Mouse (Mus musculus) MEL (cell line): ENCODE results near the gene Tbx20. TPM values are rescaled to one million over a fixed set of nuclear protein-coding genes. Genes with fewer than 3 reads are reported as not detected.

Experiments used
- DNase-seq: peaks from one replicate; pipeline ENCODE4 v3.0.0; 2011; ENCODE audit warnings: low read depth, low spot score
- H3K27ac ChIP-seq: 2 replicates; pipeline ENCODE4 v1.5.1; 2012; ENCODE audit warnings: low read depth, mild to moderate bottlenecking, control low read depth, low read length, moderate library complexity; ENCODE audit not compliant: control insufficient read depth
- H3K27me3 ChIP-seq, 2 experiments: fragments of 150-350 bp in 1 of 2; sonication (generic) in 1 of 2; 2 replicates each; pipeline ENCODE4 v1.6.1; 2012; ENCODE audit warnings: low read length in 2 of 2, mild to moderate bottlenecking in 2 of 2, improper control_type of control experiment in 1 of 2, moderate library complexity in 1 of 2; ENCODE audit not compliant: insufficient read depth in 2 of 2, control insufficient read depth in 1 of 2
- H3K36me3 ChIP-seq, 2 experiments: 2 replicates each; pipeline ENCODE4 v1.6.1; 2012 to 2014; ENCODE audit warnings: low read length in 2 of 2, improper control_type of control experiment in 1 of 2, inconsistent platforms in 1 of 2, mild to moderate bottlenecking in 1 of 2; ENCODE audit not compliant: insufficient read depth in 2 of 2, control insufficient read depth in 1 of 2
- H3K4me1 ChIP-seq, 2 experiments: fragments of 150-350 bp in 1 of 2; sonication (generic) in 1 of 2; 2 replicates each; pipeline ENCODE4 v1.6.1; 2012; ENCODE audit warnings: low read length in 2 of 2, improper control_type of control experiment in 1 of 2, mild to moderate bottlenecking in 1 of 2; ENCODE audit not compliant: insufficient read depth in 2 of 2, control insufficient read depth in 1 of 2
- H3K4me3 ChIP-seq, 2 experiments: fragments of 150-350 bp in 1 of 2; sonication (generic) in 1 of 2; 2 replicates each; pipeline ENCODE4 v1.5.1; 2012; ENCODE audit warnings: low read depth in 2 of 2, low read length in 2 of 2, mild to moderate bottlenecking in 2 of 2, moderate library complexity in 2 of 2, control low read depth in 1 of 2, improper control_type of control experiment in 1 of 2; ENCODE audit not compliant: control insufficient read depth in 1 of 2, insufficient read depth in 1 of 2
- H3K79me2 ChIP-seq: 2 replicates; pipeline ENCODE4 v1.6.1; 2012; ENCODE audit warnings: mild to moderate bottlenecking, low read length, moderate library complexity; ENCODE audit not compliant: control insufficient read depth, poor library complexity, insufficient read depth
- H3K9ac ChIP-seq: 2 replicates; pipeline ENCODE4 v1.6.1; 2012; ENCODE audit warnings: low read depth, mild to moderate bottlenecking, control low read depth, low read length, moderate library complexity; ENCODE audit not compliant: control insufficient read depth, poor library complexity, severe bottlenecking
- H3K9me3 ChIP-seq: fragments of 150-350 bp; sonication (generic); replicated peaks from 2 replicates; pipeline ENCODE4 v1.6.1; 2012; ENCODE audit warnings: mild to moderate bottlenecking, low read length, improper control_type of control experiment, moderate library complexity; ENCODE audit not compliant: insufficient read depth
- ETS1 ChIP-seq: IDR thresholded peaks from 2 replicates; pipeline ENCODE4 v1.6.1; 2012; ENCODE audit warnings: low read depth, mild to moderate bottlenecking, inconsistent platforms, low read length, improper control_type of control experiment, moderate library complexity
- GATA1 ChIP-seq: IDR thresholded peaks from 2 replicates; pipeline ENCODE4 v1.6.1; 2011; ENCODE audit warnings: low read depth, low read length, improper control_type of control experiment
- HCFC1 ChIP-seq: IDR thresholded peaks from 2 replicates; pipeline ENCODE4 v1.6.1; 2012; ENCODE audit warnings: low read depth, mild to moderate bottlenecking, inconsistent platforms, low read length, improper control_type of control experiment, moderate library complexity
- KAT2A ChIP-seq: conservative IDR thresholded peaks from 2 replicates; pipeline ENCODE4 v1.6.1; 2012; ENCODE audit warnings: low read depth, low read length, improper control_type of control experiment, inconsistent platforms
- MAFK ChIP-seq: IDR thresholded peaks from 2 replicates; pipeline ENCODE4 v1.6.1; 2011; ENCODE audit warnings: low read depth, mild to moderate bottlenecking, low read length, improper control_type of control experiment, borderline replicate concordance
- MAZ ChIP-seq: IDR thresholded peaks from 2 replicates; pipeline ENCODE4 v1.6.1; 2012; ENCODE audit warnings: low read depth, mild to moderate bottlenecking, inconsistent platforms, low read length, improper control_type of control experiment
- POLR2A ChIP-seq, 2 experiments: IDR thresholded peaks; 2 replicates each; pipeline ENCODE4 v1.6.1; 2011 to 2012; ENCODE audit warnings: low read length in 2 of 2, mild to moderate bottlenecking in 2 of 2, control low read depth in 1 of 2, improper control_type of control experiment in 1 of 2, low read depth in 1 of 2, moderate library complexity in 1 of 2; ENCODE audit not compliant: control insufficient read depth in 1 of 2, insufficient read depth in 1 of 2, poor library complexity in 1 of 2
- POLR2AphosphoS2 ChIP-seq: IDR thresholded peaks from 2 replicates; pipeline ENCODE4 v1.6.1; 2011; ENCODE audit warnings: low read length, improper control_type of control experiment
- RAD21 ChIP-seq: IDR thresholded peaks from 2 replicates; pipeline ENCODE4 v1.6.1; 2011; ENCODE audit warnings: mild to moderate bottlenecking, low read depth, low read length, improper control_type of control experiment
- SIN3A ChIP-seq: IDR thresholded peaks from 2 replicates; pipeline ENCODE4 v1.6.1; 2012; ENCODE audit warnings: low read length, improper control_type of control experiment, inconsistent platforms
- TAL1 ChIP-seq: IDR thresholded peaks from 2 replicates; pipeline ENCODE4 v1.6.1; 2012; ENCODE audit warnings: mild to moderate bottlenecking, inconsistent platforms, low read length, moderate library complexity, mixed read lengths
- TBP ChIP-seq: IDR thresholded peaks from 2 replicates; pipeline ENCODE4 v1.8.0; 2011; ENCODE audit warnings: low read depth, low read length, improper control_type of control experiment
- TCF12 ChIP-seq: IDR thresholded peaks from 2 replicates; pipeline ENCODE4 v1.6.1; 2014; ENCODE audit warnings: low read depth, mild to moderate bottlenecking, inconsistent platforms, low read length, improper control_type of control experiment, moderate library complexity
- UBTF ChIP-seq: IDR thresholded peaks from 2 replicates; pipeline ENCODE4 v1.6.1; 2012; ENCODE audit warnings: low read depth, mild to moderate bottlenecking, inconsistent platforms, low read length, improper control_type of control experiment, moderate library complexity, borderline replicate concordance; ENCODE audit not compliant: insufficient read depth
- USF1 ChIP-seq: IDR thresholded peaks from 2 replicates; pipeline ENCODE4 v1.6.1; 2014; ENCODE audit warnings: low read depth, mild to moderate bottlenecking, inconsistent platforms, low read length, improper control_type of control experiment, moderate library complexity
- USF2 ChIP-seq, 2 experiments: IDR thresholded peaks; 2 replicates each; pipeline ENCODE4 v1.6.1; 2011 to 2012; ENCODE audit warnings: improper control_type of control experiment in 2 of 2, low read length in 2 of 2, borderline replicate concordance in 1 of 2, inconsistent platforms in 1 of 2, low read depth in 1 of 2, mild to moderate bottlenecking in 1 of 2; ENCODE audit not compliant: insufficient read depth in 1 of 2
- ZC3H11A ChIP-seq: IDR thresholded peaks from 2 replicates; pipeline ENCODE4 v1.6.1; 2012; ENCODE audit warnings: low read depth, mild to moderate bottlenecking, inconsistent platforms, low read length, improper control_type of control experiment
- ZKSCAN1 ChIP-seq: IDR thresholded peaks from 2 replicates; pipeline ENCODE4 v1.6.1; 2012; ENCODE audit warnings: low read depth, mild to moderate bottlenecking, inconsistent platforms, low read length, improper control_type of control experiment, moderate library complexity
- ZMIZ1 ChIP-seq: IDR thresholded peaks from 2 replicates; pipeline ENCODE4 v1.6.1; 2012; ENCODE audit warnings: low read depth, mild to moderate bottlenecking, inconsistent platforms, low read length, improper control_type of control experiment, moderate library complexity
- polyA plus RNA-seq, 2 experiments: library from polyadenylated mRNA; stranded (reverse) in 1 of 2; unstranded in 1 of 2; fragments of >175 nt in 1 of 2; fragments of >200 nt in 1 of 2; gene quantifications; 2 replicates each; pipeline versions ENCODE4 v1.2.1 to v1.2.4; 2012; ENCODE audit warnings: low replicate concordance in 2 of 2, low read depth in 1 of 2; ENCODE audit not compliant: insufficient read length in 2 of 2, insufficient read depth in 1 of 2, missing spikeins in 1 of 2
- total RNA-seq: library from RNA; depleted of rRNA; stranded (reverse); fragments of 300-350 nt; gene quantifications from 2 replicates; pipeline ENCODE4 v1.2.3, GENCODE M21; 2012

Tbx20 gene
- total and polyA plus RNA-seq, 3 experiments = not detected

- Histone ChIP-seq H3K27ac (no peak overlapping the region), H3K4me1 (no peaks in the 10 kb centered on the region), H3K27me3 (no peaks in the 10 kb centered on the region), H3K36me3 (no peaks in the 10 kb centered on the region; a peak in 1 of 4 replicates), H3K9ac (no peak overlapping the region), H3K79me2 (no peaks in the 10 kb centered on the region), H3K4me3 (no peak overlapping the region), H3K9me3 (no peaks in the 10 kb centered on the region)
- TF ChIP-seq HCFC1 (no peak), ZC3H11A (no peak), TCF12 (no peak), USF2 (IDR thresholded peaks at IDR 0.05; ENCODE audit: borderline replicate concordance in 1 of 2, insufficient read depth in 1 of 2, low read depth in 1 of 2, low read length in 2 of 2) (no peak)
- DNase-seq = no peak
Measured at GRCm38 (mm10) chr9:24789396-24789795, 15.3 kb upstream of the Tbx20 start.

DNA sequence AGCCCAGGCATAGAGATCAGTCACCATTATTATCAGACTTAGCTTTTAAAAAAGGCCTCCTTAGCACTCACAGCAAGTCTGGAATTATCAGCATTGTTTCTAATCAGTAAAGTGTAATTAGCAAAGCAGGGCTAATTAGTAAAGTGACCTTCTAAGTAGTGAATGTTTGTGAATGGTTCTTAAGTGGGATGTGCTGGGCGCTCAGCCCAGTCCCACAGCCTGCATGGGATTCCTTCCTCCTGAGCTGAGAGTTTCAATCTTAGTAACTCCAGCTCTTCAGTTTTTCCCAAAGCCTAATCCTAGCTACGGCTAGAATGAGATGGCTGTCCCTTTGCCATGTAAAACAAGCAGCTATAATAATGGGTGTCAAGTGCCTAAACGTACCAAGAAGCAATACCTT, 8.2 kb upstream of the Tbx20 start:
- no peak for TF ChIP-seq POLR2AphosphoS2
- TF ChIP-seq KAT2A = no peak
- TF ChIP-seq SIN3A = no peak
- TF ChIP-seq MAFK = no peak
- TF ChIP-seq RAD21 = no peak
- no peak for TF ChIP-seq ZKSCAN1
- TF ChIP-seq ZMIZ1 = no peak
- DNase-seq = no peak
- H3K27ac ChIP-seq = no peak overlapping the region
- H3K4me3 ChIP-seq = no peak overlapping the region
- no peak overlapping the region for H3K9ac ChIP-seq
- H3K79me2 ChIP-seq = no peaks in the 10 kb centered on the region
- no peaks in the 10 kb centered on the region for H3K9me3 ChIP-seq
- no peaks in the 10 kb centered on the region for H3K27me3 ChIP-seq
- H3K36me3 ChIP-seq = no peaks in the 10 kb centered on the region
- no peaks in the 10 kb centered on the region for H3K4me1 ChIP-seq

- no peak for TF ChIP-seq SIN3A
- TF ChIP-seq UBTF = no peak
- no peak for TF ChIP-seq POLR2AphosphoS2
- no peak for TF ChIP-seq TAL1
- TF ChIP-seq USF1 = no peak
- no peak for TF ChIP-seq RAD21
- no peak for TF ChIP-seq TBP
- no peak for TF ChIP-seq MAZ
- no peak for TF ChIP-seq GATA1
- no peak for TF ChIP-seq ETS1
- TF ChIP-seq POLR2A (IDR thresholded peaks at IDR 0.05; ENCODE audit: control insufficient read depth in 1 of 2, insufficient read depth in 1 of 2, low read depth in 1 of 2, low read length in 2 of 2, poor library complexity in 1 of 2) = no peak
- H3K27ac ChIP-seq = no peak overlapping the region
- no peaks in the 10 kb centered on the region for H3K36me3 ChIP-seq
- no peak for DNase-seq
- no peak overlapping the region for H3K9ac ChIP-seq
- no peak overlapping the region for H3K4me3 ChIP-seq
- no peaks in the 10 kb centered on the region for H3K9me3 ChIP-seq
- H3K27me3 ChIP-seq = no peaks in the 10 kb centered on the region
- no peaks in the 10 kb centered on the region for H3K4me1 ChIP-seq
- H3K79me2 ChIP-seq = no peaks in the 10 kb centered on the region
Measured at GRCm38 (mm10) chr9:24780929-24781441, 6.9 kb upstream of the Tbx20 start.
